Mouse (Mus musculus): ENCODE measurements at regions not wholly inside any gene's neighbourhood (a gene's known extent, or its start where the extent isn't known, plus 50 kb on each side); places are given as distances from the start of the nearest gene placed in this dataset.
"Not testable (repeated sequence)": the region's sequence is repeated elsewhere in the genome, so short reads cannot be mapped to it uniquely, and the experiment has no call there.

- DNase-seq (ENCODE audit: extremely low read depth, low read depth), result no peak
Observed at GRCm38 (mm10) chr16:58137728-58138279, 270.4 kb upstream of the Dcbld2 start.

- no peak for DNase-seq (ENCODE audit: extremely low read depth, low read depth)
Observed at GRCm38 (mm10) chr16:58146479-58146878, 261.8 kb upstream of the Dcbld2 start.

- no peak for DNase-seq (ENCODE audit: extremely low read depth, low read depth)
Observed at GRCm38 (mm10) chr16:58155538-58155937, 252.7 kb upstream of the Dcbld2 start.

- DNase-seq (ENCODE audit: extremely low read depth, low read depth), result no peak
Observed at GRCm38 (mm10) chr16:58178744-58179401, 229.4 kb upstream of the Dcbld2 start.

- DNase-seq (ENCODE audit: extremely low read depth, low read depth), result not testable (repeated sequence)
Observed at GRCm38 (mm10) chr16:58179981-58180380, 228.3 kb upstream of the Dcbld2 start.

- DNase-seq (ENCODE audit: extremely low read depth, low read depth), result no peak
Observed at GRCm38 (mm10) chr16:58194619-58195497, 213.4 kb upstream of the Dcbld2 start.

GRCm38 (mm10) chr16:58211872-58212271 is 196.4 kb upstream of the Dcbld2 start:
- DNase-seq (ENCODE audit: extremely low read depth, low read depth), result no peak

- DNase-seq (ENCODE audit: extremely low read depth, low read depth), result no peak
Observed at GRCm38 (mm10) chr16:58234686-58235085, 173.6 kb upstream of the Dcbld2 start.

- no peak for DNase-seq (ENCODE audit: extremely low read depth, low read depth)
Observed at GRCm38 (mm10) chr16:58236857-58237256, 171.4 kb upstream of the Dcbld2 start.

GRCm38 (mm10) chr16:58276281-58276680 is 132.0 kb upstream of the Dcbld2 start:
- no peak for DNase-seq (ENCODE audit: extremely low read depth, low read depth)

GRCm38 (mm10) chr16:58281474-58281873 is 126.8 kb upstream of the Dcbld2 start:
- no peak for DNase-seq (ENCODE audit: extremely low read depth, low read depth)

- DNase-seq (ENCODE audit: extremely low read depth, low read depth), result no peak
Observed at GRCm38 (mm10) chr16:58294457-58294856, 113.8 kb upstream of the Dcbld2 start.

GRCm38 (mm10) chr16:58295128-58295527 is 113.1 kb upstream of the Dcbld2 start:
- DNase-seq (ENCODE audit: extremely low read depth, low read depth), result no peak

GRCm38 (mm10) chr16:58299495-58299894 is 108.7 kb upstream of the Dcbld2 start:
- DNase-seq (ENCODE audit: extremely low read depth, low read depth), result peak; percentile 55

- no peak for DNase-seq (ENCODE audit: extremely low read depth, low read depth)
Observed at GRCm38 (mm10) chr16:58300098-58300497, 108.1 kb upstream of the Dcbld2 start.

GRCm38 (mm10) chr16:58303555-58303954 is 104.7 kb upstream of the Dcbld2 start:
- DNase-seq (ENCODE audit: extremely low read depth, low read depth), result no peak

- DNase-seq (ENCODE audit: extremely low read depth, low read depth), result no peak
Observed at GRCm38 (mm10) chr16:58316889-58317455, 91.3 kb upstream of the Dcbld2 start.

GRCm38 (mm10) chr16:58331087-58331486 is 77.2 kb upstream of the Dcbld2 start:
- no peak for DNase-seq (ENCODE audit: extremely low read depth, low read depth)

- no peak for DNase-seq (ENCODE audit: extremely low read depth, low read depth)
Observed at GRCm38 (mm10) chr16:58343921-58344320, 64.3 kb upstream of the Dcbld2 start.

GRCm38 (mm10) chr16:58349354-58349753 is 58.9 kb upstream of the Dcbld2 start:
- no peak for DNase-seq (ENCODE audit: extremely low read depth, low read depth)

GRCm38 (mm10) chr16:58349802-58350201 is 58.4 kb upstream of the Dcbld2 start:
- DNase-seq (ENCODE audit: extremely low read depth, low read depth), result peak; percentile 3

- DNase-seq (ENCODE audit: extremely low read depth, low read depth), result no peak
Observed at GRCm38 (mm10) chr16:58352156-58352555, 56.1 kb upstream of the Dcbld2 start.
